In the genomic region with DNA sequence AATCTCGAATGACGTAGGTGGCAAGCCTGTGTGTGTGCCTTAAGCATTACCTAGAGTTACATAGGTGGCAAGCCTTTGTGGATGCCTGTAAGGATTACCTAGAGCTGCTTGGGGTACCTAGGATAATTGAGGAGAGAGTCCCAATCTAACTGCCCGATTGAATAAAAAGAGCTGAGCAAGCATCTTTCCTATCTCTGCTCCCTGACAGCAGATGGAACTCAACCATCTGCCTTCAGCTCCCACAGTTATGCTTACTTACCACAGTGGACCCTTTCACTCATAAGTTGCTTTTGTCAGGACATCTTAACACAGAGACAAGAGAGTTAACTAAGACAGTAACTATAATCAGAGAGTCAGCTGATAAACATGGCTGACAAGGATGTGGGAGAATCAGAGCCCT, we compare ENCODE assay signal across 26 mouse cellular contexts.
"Had no signal": no experiment of that assay in that cellular context is flagged by ENCODE, and none has a peak within 500 bp of the region (broad histone marks: within the 10 kb centered on the region; RNA-seq: fewer than 3 reads in every experiment).

No protein-coding gene starts in this region.

- H3K4me2 ChIP-seq: embryonic facial prominence, embryonic 12.5 days; embryonic facial prominence, embryonic 13.5 days; embryonic facial prominence, embryonic 15.5 days; forebrain, embryonic 13.5 days; forebrain, embryonic 15.5 days had no signal

- H3K4me3 ChIP-seq: embryonic facial prominence, embryonic 10.5 days; embryonic facial prominence, embryonic 12.5 days; embryonic facial prominence, embryonic 13.5 days; embryonic facial prominence, embryonic 15.5 days; erythroblast, embryonic 14.5 days; forebrain, embryonic 10.5 days; forebrain, embryonic 13.5 days; forebrain, embryonic 15.5 days; gastrocnemius, adult 2 months; heart, adult 2 months; heart, embryonic 10.5 days had no signal

- DNase-seq: cerebellum, adult 9-11 months; cerebellum, postnatal 10 days; cerebellum, postnatal 14 days; cerebellum, postnatal 25 days; cerebellum, postnatal 36 days; embryo, embryonic 11 days; forebrain, postnatal 0 days; gastrocnemius, adult 2 months; gastrocnemius, postnatal 10 days; gastrocnemius, postnatal 14 days; gastrocnemius, postnatal 25 days; gastrocnemius, postnatal 36 days; heart, adult 11 months; heart, adult 18-20 months; heart, adult 2 months had no signal

- H3K27ac ChIP-seq: embryonic facial prominence, embryonic 10.5 days; embryonic facial prominence, embryonic 12.5 days; embryonic facial prominence, embryonic 13.5 days; embryonic facial prominence, embryonic 15.5 days; forebrain, embryonic 10.5 days; forebrain, embryonic 13.5 days; forebrain, embryonic 15.5 days; gastrocnemius, adult 2 months; heart, adult 2 months; heart, embryonic 10.5 days had no signal

- ATAC-seq: forebrain, embryonic 13.5 days; forebrain, embryonic 14.5 days; forebrain, embryonic 15.5 days; forebrain, embryonic 16.5 days; forebrain, postnatal 0 days had no signal

- H3K36me3 ChIP-seq: embryonic facial prominence, embryonic 10.5 days; embryonic facial prominence, embryonic 12.5 days; embryonic facial prominence, embryonic 13.5 days; embryonic facial prominence, embryonic 15.5 days; forebrain, embryonic 10.5 days; forebrain, embryonic 15.5 days; heart, embryonic 10.5 days had no signal

- H3K9me3 ChIP-seq: embryonic facial prominence, embryonic 10.5 days; embryonic facial prominence, embryonic 12.5 days; embryonic facial prominence, embryonic 13.5 days; embryonic facial prominence, embryonic 15.5 days; forebrain, embryonic 10.5 days; forebrain, embryonic 13.5 days; forebrain, embryonic 15.5 days; heart, embryonic 10.5 days had no signal

- H3K27me3 ChIP-seq: embryonic facial prominence, embryonic 12.5 days; embryonic facial prominence, embryonic 13.5 days; embryonic facial prominence, embryonic 15.5 days; forebrain, embryonic 13.5 days; forebrain, embryonic 15.5 days had no signal

- H3K4me1 ChIP-seq: embryonic facial prominence, embryonic 10.5 days; embryonic facial prominence, embryonic 12.5 days; embryonic facial prominence, embryonic 13.5 days; embryonic facial prominence, embryonic 15.5 days; forebrain, embryonic 10.5 days; forebrain, embryonic 13.5 days; forebrain, embryonic 15.5 days had no signal

- H3K9ac ChIP-seq: embryonic facial prominence, embryonic 12.5 days; embryonic facial prominence, embryonic 13.5 days; embryonic facial prominence, embryonic 15.5 days; forebrain, embryonic 13.5 days; forebrain, embryonic 15.5 days; forebrain, postnatal 0 days had no signal
